Mouse (Mus musculus) stomach, embryonic 16.5 days (tissue): Measurements from ENCODE around the gene Rnf168. TPM values are rescaled to one million over a fixed set of nuclear protein-coding genes. Genes with fewer than 3 reads are reported as not detected.
A peak's percentile ranks its signal among the peaks of the same experiment; 100 is the strongest.
"Not testable (repeated sequence)": the region's sequence is repeated elsewhere in the genome, so short reads cannot be mapped to it uniquely, and the experiment has no call there.

Experiments used
- ATAC-seq: fragments of 200-750 bp; cut with Nextera tagmentation; 2 replicates; pipeline ENCODE4 v1.8.0; 2017; ENCODE audit warnings: moderate number of reproducible peaks, moderate TSS enrichment; ENCODE audit not compliant: insufficient read depth, low FRiP score
- H3K27ac ChIP-seq: fragments of 300-500 bp; sonication (generic); 2 replicates; pipeline ENCODE4 v1.5.1; 2014; ENCODE audit warnings: low read length
- H3K27me3 ChIP-seq: fragments of 300-500 bp; sonication (generic); 2 replicates; pipeline ENCODE4 v1.6.1; 2014; ENCODE audit warnings: low read length, control low read depth, mixed read lengths; ENCODE audit not compliant: control insufficient read depth, insufficient read depth
- H3K36me3 ChIP-seq: fragments of 300-500 bp; sonication (generic); 2 replicates; pipeline ENCODE4 v1.6.1; 2014; ENCODE audit warnings: low read length; ENCODE audit not compliant: control insufficient read depth, insufficient read depth
- H3K4me1 ChIP-seq: fragments of 300-500 bp; sonication (generic); 2 replicates; pipeline ENCODE4 v1.6.1; 2014; ENCODE audit warnings: low read length, control low read depth, mixed read lengths; ENCODE audit not compliant: control insufficient read depth, insufficient read depth
- H3K4me2 ChIP-seq: fragments of 300-500 bp; sonication (generic); 2 replicates; pipeline ENCODE4 v1.6.1; 2014; ENCODE audit warnings: low read depth, low read length, mixed read lengths
- H3K4me3 ChIP-seq: fragments of 300-500 bp; sonication (generic); replicated peaks from 2 replicates; pipeline ENCODE4 v1.5.1; 2014; ENCODE audit warnings: mild to moderate bottlenecking, low read length
- H3K9ac ChIP-seq: fragments of 300-500 bp; sonication (generic); 2 replicates; pipeline ENCODE4 v1.6.1; 2014; ENCODE audit warnings: low read length
- H3K9me3 ChIP-seq: fragments of 300-500 bp; sonication (generic); replicated peaks from 2 replicates; pipeline ENCODE4 v1.6.1; 2016; ENCODE audit warnings: low read length, control low read depth; ENCODE audit not compliant: control insufficient read depth
- WGBS: fragments of 180-500 bp; shearing (Covaris S2); extraction: QIAGEN DNeasy Blood & Tissue Kit; methylation state at CpG from one replicate; pipeline ENCODE4 v1.1.7; 2014; 5-methylcytosine and 5-hydroxymethylcytosine counted together
- polyA plus RNA-seq: library from polyadenylated mRNA; unstranded; fragments of >200 nt; fragmentation: Nextera tagmentation; extraction: Ambion mirVana; gene quantifications from 2 replicates; pipeline ENCODE4 v1.2.1, GENCODE M21; 2015

Rnf168 gene
- polyA plus RNA-seq, 1 experiment from 2014 or later: 18.4 TPM

DNA sequence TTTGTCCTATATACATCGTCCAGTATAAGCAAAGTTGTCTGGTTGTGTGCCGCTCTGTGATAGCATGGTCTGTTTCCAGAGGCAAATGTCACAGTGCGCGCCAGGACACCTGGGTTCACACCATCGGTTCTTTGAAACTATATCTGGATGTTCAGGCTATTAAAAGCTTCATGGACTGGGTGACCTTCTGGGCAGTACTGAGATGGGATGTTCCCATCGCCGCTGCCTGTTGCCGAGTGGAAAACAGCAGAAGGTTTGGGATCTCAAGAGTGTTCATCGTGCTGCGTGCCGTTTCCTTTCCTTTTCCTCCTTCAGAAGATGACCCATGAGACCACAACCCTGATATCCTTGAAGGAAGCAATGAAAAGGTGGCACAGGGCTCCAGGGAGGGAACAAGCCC is 6.0 kb upstream of the Rnf168 start, which contains the start of gene Smco1:
Gene Smco1 (plus strand): TSS at position 178 of the 400 bp plus-strand sequence.
- Histone ChIP-seq H3K36me3 (no peaks in the 10 kb centered on the region), H3K27me3 (no peaks in the 10 kb centered on the region), H3K9me3 (no peaks in the 10 kb centered on the region), H3K27ac (no peak within 1 kb of the TSS), H3K4me2 (no peak within 1 kb of the TSS), H3K4me3 (no peak within 1 kb of the TSS), H3K9ac (no peak within 1 kb of the TSS), H3K4me1 (no peaks in the 10 kb centered on the region)
- no peak for ATAC-seq
- WGBS: 82% methylated on average over 11 of the region's 11 CpGs

DNA sequence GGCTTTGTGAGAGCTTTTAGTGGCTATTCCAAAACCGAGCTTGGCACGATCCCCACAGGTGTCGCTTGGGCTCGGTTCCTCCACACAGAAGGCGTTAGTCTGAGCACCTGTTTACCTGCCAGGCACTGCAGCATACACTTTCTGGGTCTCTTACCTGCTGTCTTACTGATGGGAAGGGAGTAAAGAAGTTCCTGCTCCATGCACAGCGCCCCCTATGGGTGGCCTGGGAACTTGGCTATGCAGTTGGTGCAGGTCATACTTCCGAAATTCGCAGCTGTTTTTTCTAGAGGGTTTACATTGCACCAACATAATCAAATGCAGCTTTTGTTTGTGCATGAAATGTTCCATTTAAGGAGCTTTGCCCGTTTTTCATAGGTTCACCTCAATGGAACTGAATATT is 3.9 kb upstream of the Rnf168 start:
- peaks cover under 1% of the 10 kb centered on the region for H3K4me1 ChIP-seq

DNA sequence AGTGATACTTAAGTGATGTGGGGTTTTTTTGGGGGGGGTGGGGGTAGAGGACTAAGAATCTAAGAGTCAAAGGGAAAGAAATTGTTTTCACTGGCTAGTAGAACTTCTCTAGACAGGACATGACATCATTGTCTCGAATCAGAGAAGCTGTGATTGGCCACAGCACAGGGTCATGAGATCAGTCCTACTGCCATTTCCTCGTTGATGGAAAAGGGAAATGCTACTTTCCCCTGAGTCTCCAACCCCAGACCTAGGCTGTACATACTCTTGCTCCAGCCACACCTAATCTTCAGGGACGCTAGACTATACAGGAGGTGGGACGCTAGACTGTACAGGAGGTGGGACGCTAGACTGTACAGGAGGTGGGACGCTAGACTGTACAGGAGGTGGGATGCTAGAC is 2.2 kb upstream of the Rnf168 start:
- H3K9ac ChIP-seq: no peak overlapping the region
- ATAC-seq: no peak
- H3K27me3 ChIP-seq: no peaks in the 10 kb centered on the region
- H3K9me3 ChIP-seq: 0 out of 2 replicates have a peak, but pooled peaks cover 4% of the 10 kb centered on the region
- H3K27ac ChIP-seq: no peak overlapping the region
- 0 out of 2 replicates have a peak, but pooled peaks cover 4% of the 10 kb centered on the region for H3K36me3 ChIP-seq
- peaks cover 6% of the 10 kb centered on the region for H3K4me1 ChIP-seq
- no peak overlapping the region for H3K4me2 ChIP-seq
- no peak overlapping the region for H3K4me3 ChIP-seq
- 89% methylated on average over 6 of the region's 6 CpGs for WGBS

More for the DNA sequence above, 3.9 kb upstream of the Rnf168 start:
- WGBS: 51% methylated on average over 9 of the region's 9 CpGs
- ATAC-seq: no peak
- H3K27me3 ChIP-seq: no peaks in the 10 kb centered on the region
- H3K4me3 ChIP-seq: no peak overlapping the region
- no peaks in the 10 kb centered on the region for H3K36me3 ChIP-seq
- H3K9ac ChIP-seq: no peak overlapping the region
- H3K4me2 ChIP-seq: no peak overlapping the region
- no peaks in the 10 kb centered on the region for H3K9me3 ChIP-seq
- H3K27ac ChIP-seq: no peak overlapping the region

DNA sequence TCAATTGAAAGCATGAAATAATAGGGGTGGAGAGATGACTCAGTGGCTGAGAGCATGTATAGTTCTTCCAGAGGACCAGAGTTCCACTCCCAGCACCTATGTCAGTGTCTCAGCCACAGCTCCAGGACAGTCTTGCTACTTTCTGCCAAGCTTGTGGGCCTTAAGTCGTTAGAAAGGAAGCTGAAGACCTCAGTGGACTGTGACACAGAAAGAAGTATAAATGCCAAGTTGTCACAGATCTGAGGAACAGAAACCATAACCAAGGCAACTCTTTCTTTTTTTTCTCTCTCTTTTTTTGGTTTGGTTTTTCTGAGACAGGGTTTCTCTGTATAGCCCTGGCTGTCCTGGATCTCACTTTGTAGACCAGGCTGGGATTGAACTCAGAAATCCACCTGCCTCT is 1.4 kb upstream of the Rnf168 start:
- Histone ChIP-seq H3K4me1 (peaks cover 6% of the 10 kb centered on the region), H3K36me3 (peaks cover 9% of the 10 kb centered on the region; the same call in 1 of the 2 replicates), H3K27me3 (no peaks in the 10 kb centered on the region), H3K4me2 (no peak overlapping the region), H3K9ac (no peak overlapping the region), H3K4me3 (no peak overlapping the region), H3K27ac (no peak overlapping the region), H3K9me3 (0 out of 2 replicates have a peak, but pooled peaks cover 5% of the 10 kb centered on the region)
- WGBS: 71% methylated on average over 1 of the region's 1 CpGs
- no peak for ATAC-seq

DNA sequence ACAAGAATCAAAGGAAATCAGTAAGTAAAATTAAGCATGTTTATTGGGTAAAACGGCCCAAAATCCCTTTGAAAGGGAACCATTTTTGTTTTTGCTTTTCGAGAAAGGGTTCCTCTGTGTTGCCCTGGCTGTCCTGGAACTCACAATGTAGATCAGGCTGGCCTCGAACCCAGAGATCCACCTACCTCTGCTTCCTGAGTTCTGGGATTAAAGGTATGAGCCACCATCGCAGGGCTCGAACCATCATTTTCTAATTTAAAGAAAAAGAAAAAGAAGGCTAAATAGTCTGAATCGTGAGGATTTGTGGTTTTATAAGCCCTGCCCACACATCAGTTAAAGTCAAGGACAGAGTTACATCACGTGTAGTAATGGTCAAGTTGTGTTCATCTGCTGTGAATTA is 1.1 kb downstream of the Rnf168 start:
- H3K4me3 ChIP-seq: peak overlapping the region; percentile 84
- no peak for ATAC-seq
- no peaks in the 10 kb centered on the region for H3K27me3 ChIP-seq
- H3K27ac ChIP-seq: peak overlapping the region; percentile 97
- H3K9ac ChIP-seq: peak overlapping the region; percentile 94
- peaks cover 12% of the 10 kb centered on the region; the same call in 1 of the 2 replicates for H3K36me3 ChIP-seq
- H3K4me1 ChIP-seq: peaks cover 9% of the 10 kb centered on the region
- WGBS: 40% methylated on average over 7 of the region's 7 CpGs
- 0 out of 2 replicates have a peak, but pooled peaks cover 5% of the 10 kb centered on the region for H3K9me3 ChIP-seq
- H3K4me2 ChIP-seq: peak overlapping the region; percentile 83

DNA sequence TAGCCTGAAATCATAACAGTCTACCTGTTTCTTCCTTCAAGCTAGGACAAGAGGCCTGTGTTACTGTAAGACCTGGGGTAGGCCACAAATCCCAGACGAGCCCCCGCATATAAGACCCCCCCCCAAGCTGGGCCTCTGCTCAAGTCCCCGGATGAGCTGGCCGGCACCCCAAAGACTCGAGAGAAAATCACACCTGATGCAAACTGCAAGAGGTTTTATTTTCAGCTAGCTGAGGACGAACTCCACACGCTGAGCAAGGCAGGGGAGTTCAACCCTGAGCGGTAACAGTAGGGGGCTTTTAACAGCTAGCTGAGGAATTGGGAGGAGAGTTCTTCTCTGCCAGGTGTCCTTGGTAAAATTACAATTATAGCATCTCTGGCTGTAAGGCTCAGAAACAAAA is 3.0 kb downstream of the Rnf168 start:
- no peak for ATAC-seq
- H3K27me3 ChIP-seq: no peaks in the 10 kb centered on the region
- H3K4me1 ChIP-seq: peaks cover 9% of the 10 kb centered on the region
- H3K4me2 ChIP-seq: no peak overlapping the region
- no peak overlapping the region for H3K9ac ChIP-seq
- H3K4me3 ChIP-seq: no peak overlapping the region
- H3K9me3 ChIP-seq: 0 out of 2 replicates have a peak, but pooled peaks cover 5% of the 10 kb centered on the region
- H3K27ac ChIP-seq: no peak overlapping the region
- H3K36me3 ChIP-seq: peaks cover 12% of the 10 kb centered on the region; the same call in 1 of the 2 replicates
- 95% methylated on average over 8 of the region's 8 CpGs for WGBS

DNA sequence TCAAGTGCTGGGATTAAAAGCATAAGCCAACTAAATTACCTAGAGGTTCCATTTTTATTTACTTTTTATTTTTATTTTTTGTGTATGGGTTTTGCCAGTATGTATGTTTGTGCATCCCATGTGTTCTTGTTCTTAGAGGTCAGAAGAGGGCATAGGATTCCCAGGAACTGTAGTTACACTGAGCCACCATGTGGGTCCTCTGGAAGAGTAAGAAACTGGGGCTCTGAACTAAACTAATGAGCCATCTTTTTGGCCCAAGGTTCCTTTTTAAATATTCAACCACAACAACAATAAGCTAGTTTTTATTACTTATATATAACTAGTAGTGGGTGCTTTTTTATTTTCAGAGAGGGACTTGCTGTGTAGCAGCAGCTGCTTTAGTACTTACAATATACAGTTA is 5.3 kb downstream of the Rnf168 start:
- Histone ChIP-seq H3K9me3 (0 out of 2 replicates have a peak, but pooled peaks cover 5% of the 10 kb centered on the region), H3K27me3 (no peaks in the 10 kb centered on the region), H3K27ac (no peak overlapping the region), H3K4me3 (no peak overlapping the region), H3K4me2 (no peak overlapping the region), H3K4me1 (peaks cover 9% of the 10 kb centered on the region), H3K9ac (no peak overlapping the region), H3K36me3 (peaks cover 17% of the 10 kb centered on the region; the same call in 1 of the 2 replicates)
- ATAC-seq: no peak

DNA sequence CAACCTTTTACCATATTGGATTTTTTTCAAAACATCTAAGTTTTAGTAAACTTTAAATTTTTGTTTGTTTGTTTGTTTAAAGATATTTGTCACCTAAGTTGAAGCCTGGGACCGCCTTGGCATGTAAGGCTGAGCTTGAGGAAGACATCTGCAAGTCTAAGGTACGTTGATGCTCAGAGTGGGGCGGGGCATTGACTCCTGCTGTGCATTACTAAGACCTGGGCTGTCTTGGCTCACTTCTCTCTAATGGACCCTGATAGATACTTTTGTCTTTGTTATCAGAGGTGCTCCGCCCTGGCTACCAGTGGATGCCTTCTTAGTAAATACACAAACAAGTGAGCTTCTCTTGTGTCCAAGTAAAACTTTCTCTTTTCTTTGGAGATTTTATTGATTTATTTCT is 14.6 kb downstream of the Rnf168 start:
- no peak for ATAC-seq
- Histone ChIP-seq H3K27ac (no peak overlapping the region), H3K4me1 (no peaks in the 10 kb centered on the region), H3K36me3 (peaks cover 27% of the 10 kb centered on the region), H3K4me3 (no peak overlapping the region), H3K27me3 (no peaks in the 10 kb centered on the region), H3K9me3 (no peaks in the 10 kb centered on the region), H3K9ac (no peak overlapping the region), H3K4me2 (no peak overlapping the region)
- 93% methylated on average over 4 of the region's 4 CpGs for WGBS

DNA sequence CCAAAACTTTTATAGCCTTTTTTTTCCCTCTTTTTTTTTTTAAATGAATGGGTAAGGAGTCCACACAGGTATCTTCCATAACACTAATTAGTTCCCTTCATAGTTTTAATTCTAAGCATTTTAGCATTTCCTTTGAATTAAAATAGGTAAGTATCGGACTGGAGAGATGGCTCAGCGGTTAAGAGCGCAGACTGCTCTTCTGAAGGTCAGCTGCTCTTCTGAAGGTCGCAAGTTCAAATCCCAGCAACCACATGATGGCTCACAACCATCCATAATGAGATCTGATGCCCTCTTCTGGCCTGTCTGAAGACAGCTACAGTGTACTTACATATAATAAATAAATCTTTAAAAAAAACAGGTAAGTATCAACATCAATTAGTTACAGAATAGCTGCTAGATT is 22.4 kb downstream of the Rnf168 start:
- H3K4me2 ChIP-seq, H3K27ac ChIP-seq, H3K9ac ChIP-seq, H3K4me1 ChIP-seq, H3K9me3 ChIP-seq, H3K27me3 ChIP-seq, ATAC-seq, H3K4me3 ChIP-seq: not testable (repeated sequence)
- H3K36me3 ChIP-seq: peaks cover 22% of the 10 kb centered on the region
- WGBS: 94% methylated on average over 4 of the region's 4 CpGs
